Mouse (Mus musculus): ENCODE data around the gene Csnk1g1. TPM values are rescaled to one million over a fixed set of nuclear protein-coding genes. Genes with fewer than 3 reads are reported as not detected.

Gene Csnk1g1
- polyA plus RNA-seq, 1 experiment: 26.9 TPM

- no peak for DNase-seq (ENCODE audit: low read depth)
- TF ChIP-seq POLR2A (IDR thresholded peaks at IDR 0.05; ENCODE audit: borderline replicate concordance, extremely low read depth, insufficient read depth, insufficient read length, poor library complexity, severe bottlenecking) (no peak), CTCF (IDR thresholded peaks at IDR 0.05; ENCODE audit: borderline replicate concordance, extremely low read depth, insufficient read depth, insufficient read length) (no peak)
Observed at GRCm38 (mm10) chr9:66090593-66091244, 182.0 kb downstream of the Csnk1g1 start.

DNA sequence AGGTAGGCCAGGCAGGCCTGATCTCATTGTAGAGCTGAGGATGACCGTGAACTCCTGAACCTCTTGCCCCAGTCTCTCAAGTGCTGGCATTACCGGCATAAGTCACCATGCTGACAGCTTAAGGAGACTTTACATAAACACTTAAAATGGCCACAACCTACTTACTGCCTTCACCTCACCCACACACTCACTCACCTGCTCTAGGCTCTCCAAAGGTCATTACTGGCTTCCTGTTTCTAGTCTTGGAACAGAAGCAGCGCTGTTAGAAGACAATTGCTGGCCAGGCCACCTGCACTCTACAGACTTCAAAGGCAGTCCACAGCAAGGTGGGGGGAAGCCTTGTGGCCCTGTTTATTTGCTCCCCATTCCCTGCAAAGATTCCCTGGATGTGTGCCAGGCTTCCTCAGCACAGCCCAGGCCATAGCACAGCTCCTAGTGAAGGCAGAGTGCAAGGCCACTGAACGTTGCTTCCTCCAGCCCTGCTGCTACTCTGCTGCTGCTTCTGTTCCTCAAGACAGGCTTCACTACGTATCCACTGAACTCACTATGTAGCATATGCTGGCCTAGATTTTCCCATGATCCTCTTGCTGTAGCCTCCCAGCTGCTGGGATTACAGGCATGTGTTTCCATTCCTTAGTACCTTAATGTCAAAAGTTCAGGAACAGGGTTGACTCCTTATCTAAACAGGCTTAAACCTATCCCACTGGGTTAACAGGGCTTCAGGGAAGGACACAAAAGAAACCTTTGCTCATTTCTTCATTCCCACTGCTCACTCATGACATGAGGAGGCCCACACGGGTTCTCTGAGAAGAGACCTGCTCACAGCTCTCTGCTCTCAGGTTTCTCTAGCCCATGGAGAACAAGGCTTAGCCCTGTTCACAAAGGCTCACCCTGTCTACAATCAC, 182.9 kb downstream of the Csnk1g1 start:
- no peak for DNase-seq (ENCODE audit: low read depth)
- TF ChIP-seq POLR2A (IDR thresholded peaks at IDR 0.05; ENCODE audit: borderline replicate concordance, extremely low read depth, insufficient read depth, insufficient read length, poor library complexity, severe bottlenecking): no peak
- TF ChIP-seq CTCF (IDR thresholded peaks at IDR 0.05; ENCODE audit: borderline replicate concordance, extremely low read depth, insufficient read depth, insufficient read length): no peak

DNA sequence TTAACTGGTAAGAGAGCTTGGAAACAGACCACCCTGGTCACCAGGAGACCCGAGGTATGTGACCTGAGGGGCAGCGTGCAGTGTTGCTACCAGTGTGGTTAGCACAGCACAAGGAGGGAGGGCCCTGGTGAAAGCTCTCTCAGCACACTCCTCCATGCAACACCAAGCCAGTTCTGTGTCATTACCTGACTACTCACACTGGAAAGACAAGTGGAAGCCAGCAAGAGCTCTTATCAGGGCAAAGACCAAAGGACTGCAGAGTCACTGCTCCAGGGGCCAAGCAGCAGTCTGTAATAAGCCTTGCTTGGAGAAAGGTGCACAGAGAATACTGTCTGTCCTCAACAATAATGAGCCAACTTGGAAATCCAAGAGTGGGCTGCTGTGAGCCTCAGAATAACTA, 183.9 kb downstream of the Csnk1g1 start:
- TF ChIP-seq POLR2A (IDR thresholded peaks at IDR 0.05; ENCODE audit: borderline replicate concordance, extremely low read depth, insufficient read depth, insufficient read length, poor library complexity, severe bottlenecking) (no peak), CTCF (IDR thresholded peaks at IDR 0.05; ENCODE audit: borderline replicate concordance, extremely low read depth, insufficient read depth, insufficient read length) (no peak)
- no peak for DNase-seq (ENCODE audit: low read depth)

Other genes with a start within 250 kb of the Csnk1g1 start
- 216 and 247 TPM in 2 replicates for gene Oaz2, start 240.9 kb upstream of the Csnk1g1 start, polyA plus RNA-seq (2012; rRNA removed)
- 17.9 and 35.4 TPM in 2 replicates for gene Zfp609, start 81.4 kb upstream of the Csnk1g1 start, polyA plus RNA-seq (2012; rRNA removed)
- gene Pclaf, start 18.7 kb upstream of the Csnk1g1 start, polyA plus RNA-seq (2012; rRNA removed): 27.5 and 37.6 TPM in 2 replicates
- 16.3 and 24.1 TPM in 2 replicates for gene Trip4, start 130 bp upstream of the Csnk1g1 start, polyA plus RNA-seq (2012; rRNA removed)
- 342 and 348 TPM in 2 replicates for gene Ppib, start 151.3 kb downstream of the Csnk1g1 start, polyA plus RNA-seq (2012; rRNA removed)
- 6.2 and 6.8 TPM in 2 replicates for gene Snx22, start 160.8 kb downstream of the Csnk1g1 start, polyA plus RNA-seq (2012; rRNA removed)
- gene Snx1, start 217.7 kb downstream of the Csnk1g1 start, polyA plus RNA-seq (2012; rRNA removed): 75.6 and 101 TPM in 2 replicates
- 35.8 and 36.3 TPM in 2 replicates for gene Ciao2a, start 217.7 kb downstream of the Csnk1g1 start, polyA plus RNA-seq (2012; rRNA removed)
- gene Dapk2, start 249.3 kb downstream of the Csnk1g1 start, polyA plus RNA-seq (2012; rRNA removed): 1.0 and 1.1 TPM in 2 replicates